Mouse (Mus musculus) brain, embryonic 14.5 days (tissue): ENCODE results near the gene Gdpd5.

Experiments
- CTCF ChIP-seq: fragments of 200-500 bp; IDR thresholded peaks from 2 replicates; pipeline ENCODE4 v1.5.1; 2012; ENCODE audit warnings: inconsistent platforms, mild to moderate bottlenecking, moderate library complexity, borderline replicate concordance; ENCODE audit not compliant: insufficient read depth, insufficient read length; ENCODE audit errors: extremely low read depth
- POLR2A ChIP-seq: fragments of 200-500 bp; IDR thresholded peaks from 2 replicates; pipeline ENCODE4 v1.6.1; 2012; ENCODE audit warnings: mild to moderate bottlenecking, inconsistent platforms, borderline replicate concordance; ENCODE audit not compliant: poor library complexity, insufficient read depth, insufficient read length, severe bottlenecking; ENCODE audit errors: extremely low read depth

- TF ChIP-seq POLR2A (no peak), CTCF (peak; percentile 43; the same call in 1 of the 2 replicates)
These were observed 64.6 kb downstream of the Gdpd5 start for GRCm38 (mm10) chr7:99445833-99446232.
